Mouse (Mus musculus): ENCODE data around the gene Slc18a3.

DNA sequence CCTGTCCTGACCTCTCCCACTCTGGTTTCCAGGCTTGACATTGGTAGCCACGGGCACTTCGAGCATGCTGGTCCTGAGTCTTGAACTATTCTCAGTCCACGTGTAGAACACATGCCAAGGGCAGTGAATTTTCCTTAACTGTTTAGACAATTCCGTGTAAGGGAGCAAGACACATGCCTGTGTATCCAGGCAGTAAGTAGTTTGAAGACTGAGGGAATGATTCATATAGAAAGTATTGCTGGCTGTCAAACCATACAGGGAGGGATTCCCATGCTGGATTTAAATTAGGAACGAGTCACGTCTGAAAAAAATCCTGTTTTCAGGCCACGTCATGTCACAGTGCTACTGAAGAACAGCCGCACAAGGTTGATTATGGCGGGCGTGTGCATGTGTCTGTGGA is 41.7 kb upstream of the Slc18a3 start:
- TF ChIP-seq CTCF (IDR thresholded peaks at IDR 0.05; ENCODE audit: insufficient read depth, low read length) (no peak), POLR2A (IDR thresholded peaks at IDR 0.05; ENCODE audit: borderline replicate concordance, extremely low read depth, low read depth, low read length) (no peak)
